ENCODE assay signal across 8 mouse cellular contexts in the genomic region with DNA sequence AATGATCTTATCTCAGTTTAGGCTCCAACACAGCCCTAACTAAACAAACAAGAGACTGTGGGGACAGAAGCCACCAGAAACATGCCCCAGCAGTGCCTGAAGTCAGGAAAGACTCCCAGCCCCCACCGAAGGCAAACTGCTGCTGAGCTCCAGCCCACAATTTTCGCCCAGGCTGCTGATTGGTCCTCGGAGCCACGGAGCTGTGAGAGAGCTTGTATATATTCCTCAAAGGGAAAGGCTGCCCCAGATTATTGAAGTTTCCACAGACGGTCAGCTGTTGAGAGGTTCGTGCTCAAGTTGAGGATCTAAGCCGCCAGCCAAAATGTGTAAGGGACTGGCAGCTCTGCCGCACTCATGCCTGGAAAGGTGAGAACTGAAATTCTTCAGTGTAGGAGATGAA. TPM values are rescaled to one million over a fixed set of nuclear protein-coding genes. Genes with fewer than 3 reads are reported as not detected.
DNase-seq lines count a peak whose midpoint lies in the region; ATAC-seq lines count a peak whose summit lies in the region.

A gene (plus strand): TSS at position 246 of the 400 bp plus-strand sequence.

- DNase-seq in adrenal gland, adult 18-20 months (ENCODE audit: low spot score in 2 of 2): no peak
- peak; percentile 47 for DNase-seq in heart, adult 8-10 months (ENCODE audit: low spot score)
- DNase-seq in kidney, adult 9 months: peak; percentile 9
- peak; percentile 12 for DNase-seq in liver
- DNase-seq in adipocyte (ENCODE audit: low spot score): no peak

- peak within 1 kb of the TSS; percentile 55 for H3K4me2 ChIP-seq in embryonic facial prominence, embryonic 13.5 days
- H3K4me2 ChIP-seq in neural tube, embryonic 12.5 days (replicated peaks): peak within 1 kb of the TSS; percentile 32

- peak; percentile 78; the same call in 1 of the 2 replicates for ATAC-seq in embryonic facial prominence, embryonic 13.5 days (ENCODE audit: insufficient number of reproducible peaks, insufficient read depth, low FRiP score, low TSS enrichment, low read depth)
- no peak for ATAC-seq in neural tube, embryonic 12.5 days (ENCODE audit: low FRiP score, low read depth)
- no peak for ATAC-seq in inflammation-experienced regulatory T-cells, adult 6 months

- peak within 1 kb of the TSS; percentile 24 for H3K4me3 ChIP-seq in embryonic facial prominence, embryonic 13.5 days
- H3K4me3 ChIP-seq in neural tube, embryonic 12.5 days: no peak within 1 kb of the TSS

- no peak within 1 kb of the TSS for H3K27ac ChIP-seq in embryonic facial prominence, embryonic 13.5 days
- H3K27ac ChIP-seq in neural tube, embryonic 12.5 days: no peak within 1 kb of the TSS

- H3K9me3 ChIP-seq in embryonic facial prominence, embryonic 13.5 days: no peaks in the 10 kb centered on the region
- H3K9me3 ChIP-seq in neural tube, embryonic 12.5 days: no peaks in the 10 kb centered on the region

- H3K27me3 ChIP-seq in embryonic facial prominence, embryonic 13.5 days: no peaks in the 10 kb centered on the region
- H3K27me3 ChIP-seq in neural tube, embryonic 12.5 days (replicated peaks): no peaks in the 10 kb centered on the region

- H3K9ac ChIP-seq in embryonic facial prominence, embryonic 13.5 days: no peak within 1 kb of the TSS
- H3K9ac ChIP-seq in neural tube, embryonic 12.5 days: no peak within 1 kb of the TSS

- H3K36me3 ChIP-seq in embryonic facial prominence, embryonic 13.5 days: no peaks in the 10 kb centered on the region
- no peaks in the 10 kb centered on the region for H3K36me3 ChIP-seq in neural tube, embryonic 12.5 days

- peaks cover 10% of the 10 kb centered on the region for H3K4me1 ChIP-seq in embryonic facial prominence, embryonic 13.5 days
- H3K4me1 ChIP-seq in neural tube, embryonic 12.5 days: no peaks in the 10 kb centered on the region

- WGBS in embryonic facial prominence, embryonic 13.5 days: 8% methylated on average over 8 of the region's 8 CpGs
- 36% methylated on average over 8 of the region's 8 CpGs for WGBS in neural tube, embryonic 12.5 days

RNA-seq across cellular contexts. Expression of the gene that starts here (rescaled TPM):
- 10 to 100 TPM; 26.0 to 66.4 TPM for total RNA-seq in adrenal gland, adult 18-20 months (2021)
- 2.5 and 2.8 TPM in 2 replicates for polyA plus RNA-seq in embryonic facial prominence, embryonic 13.5 days (2015; fragmentation: Nextera tagmentation; extraction: Ambion mirVana)
- total RNA-seq in heart, adult 8-10 months (2022): 100 to 1,000 TPM; 246 to 307 (median 275) TPM
- polyA plus RNA-seq in neural tube, embryonic 12.5 days (2016; fragmentation: Nextera tagmentation; extraction: Ambion mirVana): 10.2 and 10.6 TPM in 2 replicates
- under 1 TPM in 2 of 3 experiments, not detected in 1; 0.13 to 0.16 TPM for polyA plus RNA-seq in inflammation-experienced regulatory T-cells, adult 6 months (2017; shearing (Covaris generic))

Comparison
In these comparisons a context has a peak if more than half of its experiments do, and no peak if none do; other contexts are left out.
1. DNase-seq: peak in heart, adult 8-10 months (single experiment), kidney, adult 9 months (single experiment) and liver (single experiment); none in adrenal gland, adult 18-20 months (0 of 2) and adipocyte (single experiment).